Mouse (Mus musculus): ENCODE measurements at regions not wholly inside any gene's neighbourhood (a gene's known extent, or its start where the extent isn't known, plus 50 kb on each side); places are given as distances from the start of the nearest gene placed in this dataset.

DNA sequence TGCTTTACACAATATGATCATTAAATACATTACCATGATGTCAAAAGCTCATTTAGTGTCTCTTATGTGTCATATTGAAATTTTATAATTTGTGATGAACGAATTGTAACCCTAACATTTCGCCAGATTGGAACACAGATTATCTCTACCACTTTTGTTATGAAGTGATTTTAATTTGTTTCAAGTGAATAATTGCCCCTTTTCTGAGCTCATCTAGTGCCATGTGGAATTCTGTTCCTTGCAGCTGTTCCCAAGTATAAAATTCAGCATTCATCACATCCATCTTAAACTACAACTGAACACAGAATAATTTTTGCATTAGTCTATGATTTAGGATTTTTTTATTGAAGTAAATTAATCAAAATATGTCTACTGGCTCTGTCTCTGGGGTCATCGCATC lies 445.0 kb downstream of the Tdrd3 start:
- DNase-seq: no peak
- intact Hi-C loops (cut with DNase I): no loop called here

DNA sequence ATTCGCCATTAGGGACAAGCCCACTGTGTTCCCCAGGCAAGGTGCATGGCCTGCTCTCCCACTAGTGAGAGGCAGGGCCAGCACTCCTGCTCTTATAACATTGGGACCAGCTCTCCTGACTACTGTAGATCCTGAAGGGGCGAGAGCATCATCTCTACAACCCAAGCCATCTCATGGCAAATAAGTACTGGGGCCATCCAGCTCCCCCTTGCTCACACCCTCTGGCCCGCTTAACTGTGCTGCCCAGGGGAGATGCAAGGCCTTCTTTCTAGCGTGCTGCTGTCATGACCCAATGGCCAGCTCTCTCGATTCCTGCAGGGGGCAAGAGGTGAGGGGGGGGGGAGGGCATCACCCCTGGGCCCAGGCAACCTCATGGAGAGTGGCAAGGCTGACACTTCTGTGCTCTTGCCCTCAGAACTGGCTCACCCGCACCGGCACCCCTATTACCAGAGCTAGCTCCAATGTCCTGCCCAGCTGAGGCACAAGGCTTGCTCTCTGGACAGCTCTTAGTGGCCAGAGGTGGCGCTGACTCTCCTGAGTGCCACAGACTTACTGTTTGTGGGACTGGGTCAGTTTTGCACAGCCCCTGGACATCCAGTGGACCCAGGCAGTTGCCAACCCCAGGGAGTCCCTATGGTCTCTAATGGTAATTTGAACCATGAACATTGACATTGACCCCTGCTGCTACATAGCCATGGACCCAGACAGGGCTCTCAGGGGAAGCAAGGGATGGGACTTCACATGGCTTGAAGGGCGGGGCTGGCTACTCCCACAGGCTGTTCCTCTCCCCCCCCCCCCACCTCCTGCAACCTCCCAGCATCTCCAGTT lies 448.2 kb downstream of the Tdrd3 start:
- no peak for DNase-seq
- intact Hi-C loops (cut with DNase I): no loop called here

DNA sequence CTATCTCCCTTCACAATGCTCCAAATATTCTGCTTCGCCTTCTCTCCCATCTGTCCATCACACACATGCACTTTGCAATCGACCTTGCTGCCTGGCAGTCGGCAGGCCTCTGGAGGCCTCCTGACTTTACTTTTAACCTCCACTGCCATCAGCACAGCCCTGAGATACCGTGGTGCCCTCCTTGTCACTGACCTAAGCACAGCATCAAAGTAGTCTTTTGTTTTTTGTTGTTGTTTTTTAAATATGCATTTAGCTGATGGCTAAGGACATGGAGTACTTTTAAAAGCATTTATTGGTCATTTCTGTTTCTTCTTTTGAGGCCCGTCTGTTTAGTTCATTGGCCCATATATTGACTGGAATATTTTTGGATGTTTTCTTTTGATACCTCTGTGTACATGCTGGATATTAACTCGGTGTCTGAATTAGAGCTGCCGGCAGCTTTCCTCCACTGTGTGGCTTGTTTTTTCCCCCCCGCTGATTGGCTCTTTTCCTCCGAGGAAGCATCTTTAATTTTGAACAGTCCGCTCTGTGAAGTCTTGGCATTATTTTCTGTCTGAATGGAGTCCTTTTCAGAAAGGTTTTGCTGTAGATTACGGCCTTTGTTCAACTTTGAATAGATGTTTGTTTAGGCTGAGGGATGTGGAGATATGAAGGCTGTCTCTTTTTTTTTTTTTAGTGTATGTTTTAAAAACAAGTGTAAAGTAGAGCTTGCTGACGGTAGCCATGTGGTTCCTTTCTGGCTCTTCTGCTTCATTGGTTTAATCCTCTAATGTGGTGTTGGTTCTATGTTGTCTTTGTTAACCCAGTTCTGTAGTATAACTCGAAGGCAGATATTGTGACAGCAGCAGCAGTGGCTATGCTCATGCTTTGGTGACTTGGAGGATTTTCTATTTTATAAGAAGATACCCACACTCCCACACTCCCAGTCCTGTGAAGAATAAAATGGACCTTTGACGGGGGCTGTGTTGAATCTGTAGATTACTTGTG lies 449.1 kb downstream of the Tdrd3 start:
- DNase-seq: no peak
- intact Hi-C loops (cut with DNase I): no loop called here

DNA sequence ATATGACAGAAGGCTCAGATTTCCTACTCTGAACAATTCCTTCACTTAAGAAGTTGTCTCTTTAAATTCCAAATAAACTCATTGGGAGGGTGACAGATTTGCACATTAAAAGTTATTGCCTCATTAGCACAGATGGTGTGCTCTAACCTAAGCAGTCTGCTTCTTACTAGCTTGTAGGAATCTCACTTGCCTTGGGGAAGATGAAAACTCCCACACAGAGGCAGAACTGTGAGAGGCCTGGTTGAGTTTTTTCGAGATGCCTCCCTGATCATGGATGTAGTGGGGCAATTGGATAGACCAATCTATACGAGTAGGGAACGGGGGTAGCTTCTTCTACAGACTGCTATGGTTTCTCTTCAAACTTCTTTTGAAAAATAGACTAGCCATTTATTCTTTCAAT lies 485.3 kb downstream of the Tdrd3 start:
- no peak for DNase-seq
- intact Hi-C loops (cut with DNase I): no loop called here

DNA sequence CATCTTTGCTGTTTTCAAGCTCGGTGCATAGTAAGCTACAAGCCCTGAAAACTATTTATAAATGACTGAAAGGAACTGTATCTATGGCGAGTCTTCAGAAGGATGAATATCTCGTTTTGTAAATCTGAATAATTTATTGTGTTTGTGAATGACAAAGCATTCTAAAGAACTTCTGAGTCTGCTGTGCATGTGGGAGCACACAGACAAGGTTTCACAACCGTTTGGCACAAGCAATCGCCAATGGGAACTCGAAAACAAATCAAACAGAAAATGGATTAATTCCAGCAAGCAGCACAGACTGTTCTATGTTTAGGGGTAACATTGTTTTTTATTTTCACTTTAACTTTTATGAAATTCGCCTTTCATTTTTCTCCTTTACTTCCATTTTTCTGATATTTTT lies 486.0 kb downstream of the Tdrd3 start:
- intact Hi-C loops (cut with DNase I): no loop called here
- DNase-seq: peak in 1 of 2 experiments; percentile 8
